Mouse (Mus musculus) midbrain, embryonic 10.5 days (tissue): ENCODE data around the gene Mrpl51. TPM values are rescaled to one million over a fixed set of nuclear protein-coding genes. Genes with fewer than 3 reads are reported as not detected.

ENCODE experiments used
- DNase-seq: peaks from one replicate; pipeline ENCODE4 v3.0.0-alpha.2; 2017; ENCODE audit warnings: low spot score
- H3K27ac ChIP-seq: fragments of 300-500 bp; sonication (generic); replicated peaks from 2 replicates; pipeline ENCODE4 v1.5.1; 2016; ENCODE audit warnings: mild to moderate bottlenecking
- H3K27me3 ChIP-seq: fragments of 300-500 bp; sonication (generic); 2 replicates; pipeline ENCODE4 v1.6.1; 2016; ENCODE audit warnings: low read depth, mild to moderate bottlenecking; ENCODE audit not compliant: poor library complexity, severe bottlenecking
- H3K36me3 ChIP-seq: fragments of 300-500 bp; sonication (generic); 2 replicates; pipeline ENCODE4 v1.6.1; 2016; ENCODE audit warnings: mild to moderate bottlenecking, moderate library complexity
- H3K4me1 ChIP-seq: fragments of 300-500 bp; sonication (generic); 2 replicates; pipeline ENCODE4 v1.6.1; 2016
- H3K4me3 ChIP-seq: fragments of 300-500 bp; sonication (generic); 2 replicates; pipeline ENCODE4 v1.5.1; 2016; ENCODE audit warnings: mild to moderate bottlenecking, moderate library complexity
- H3K9me3 ChIP-seq: fragments of 300-500 bp; sonication (generic); replicated peaks from 2 replicates; pipeline ENCODE4 v1.6.1; 2016; ENCODE audit warnings: mild to moderate bottlenecking
- WGBS: fragments of 180-500 bp; shearing (Covaris S2); methylation state at CpG from one replicate; pipeline ENCODE4 v1.1.7; 2016; 5-methylcytosine and 5-hydroxymethylcytosine counted together
- polyA plus RNA-seq: library from polyadenylated mRNA; unstranded; fragments of >200 nt; fragmentation: Nextera tagmentation; extraction: Ambion mirVana; gene quantifications from 2 replicates; pipeline ENCODE4 v1.2.1, GENCODE M21; 2016

The Mrpl51 gene
- polyA plus RNA-seq, 1 experiment from 2014 or later = 231 TPM

DNA sequence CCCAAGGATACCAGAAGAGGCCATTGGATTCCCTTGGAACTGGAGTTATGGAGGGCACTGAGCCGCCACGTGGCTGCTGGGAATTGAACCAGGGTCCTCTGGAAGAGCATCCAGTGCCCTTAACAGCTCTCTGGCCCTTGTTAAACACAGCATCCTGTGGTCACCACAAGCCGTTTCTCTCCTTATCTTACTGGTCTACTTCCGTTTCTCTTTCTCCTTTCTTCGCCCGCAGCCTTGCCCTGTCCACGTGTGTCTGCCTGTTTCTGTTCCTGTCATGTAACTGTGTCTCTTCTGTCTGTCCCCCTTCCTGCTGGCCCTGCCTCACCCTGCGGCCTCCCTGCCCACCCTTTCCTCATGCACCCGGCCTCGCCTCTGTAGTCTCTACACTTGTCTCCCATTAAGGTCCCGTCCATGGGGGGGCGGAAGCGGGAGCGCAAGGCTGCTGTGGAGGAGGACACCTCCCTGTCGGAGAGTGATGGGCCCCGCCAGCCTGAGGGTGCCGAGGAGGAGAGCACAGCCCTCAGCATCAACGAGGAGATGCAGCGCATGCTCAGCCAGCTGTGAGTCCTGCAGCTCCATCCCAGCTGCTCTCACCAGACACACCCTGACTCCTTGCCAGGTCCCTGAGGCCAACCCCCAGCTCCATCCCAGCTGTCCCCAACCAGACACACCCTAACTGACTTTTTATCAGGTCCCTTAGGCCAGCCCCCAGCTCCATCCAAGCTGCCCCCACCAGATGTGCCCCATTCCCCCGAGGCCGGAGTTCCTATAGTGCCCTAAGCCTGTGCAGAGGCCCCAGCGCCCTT, 39.2 kb upstream of the Mrpl51 start:
- H3K36me3 ChIP-seq = peaks cover 85% of the 10 kb centered on the region
- H3K27me3 ChIP-seq = no peaks in the 10 kb centered on the region
- H3K27ac ChIP-seq = no peak overlapping the region
- H3K4me1 ChIP-seq = peaks cover 46% of the 10 kb centered on the region
- no peaks in the 10 kb centered on the region for H3K9me3 ChIP-seq
- DNase-seq = no peak
- whole genome bisulfite sequencing = 88% methylated on average over 22 of the region's 22 CpGs
- no peak overlapping the region for H3K4me3 ChIP-seq

- no peaks in the 10 kb centered on the region for H3K9me3 ChIP-seq
- no peaks in the 10 kb centered on the region for H3K27me3 ChIP-seq
- peaks cover 89% of the 10 kb centered on the region for H3K36me3 ChIP-seq
- H3K4me3 ChIP-seq = no peak overlapping the region
- 0 out of 2 replicates have a peak overlapping the region, but pooled peaks have one; percentile 19 for H3K27ac ChIP-seq
- no peak for DNase-seq
- 85% methylated on average over 5 of the region's 5 CpGs for WGBS
- H3K4me1 ChIP-seq = peaks cover 46% of the 10 kb centered on the region
Measured at GRCm38 (mm10) chr6:125153018-125153389, 38.6 kb upstream of the Mrpl51 start.

DNA sequence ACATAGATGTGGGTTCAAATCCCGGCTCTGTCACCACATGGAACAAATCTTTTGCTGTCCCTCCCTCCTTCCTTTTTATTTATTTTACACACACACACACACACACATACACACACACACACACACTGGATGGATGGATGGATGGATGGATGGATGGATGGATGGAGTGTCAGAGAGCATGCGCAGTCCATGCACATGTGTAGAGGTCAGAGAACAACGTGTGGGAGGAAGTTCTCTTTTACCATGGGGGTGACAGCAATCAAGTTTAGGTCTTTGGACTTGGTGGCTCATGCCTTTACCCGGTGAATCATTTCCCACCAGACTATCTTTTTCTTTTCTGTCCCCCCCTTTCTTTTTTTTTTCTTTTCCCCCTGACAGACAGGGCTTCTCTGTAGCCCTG, 37.9 kb upstream of the Mrpl51 start:
- Histone ChIP-seq H3K9me3 (no peaks in the 10 kb centered on the region), H3K4me1 (peaks cover 43% of the 10 kb centered on the region), H3K36me3 (peaks cover 88% of the 10 kb centered on the region), H3K4me3 (no peak overlapping the region), H3K27me3 (no peaks in the 10 kb centered on the region), H3K27ac (no peak overlapping the region)
- no peak for DNase-seq
- 88% methylated on average over 4 of the region's 4 CpGs for WGBS

DNA sequence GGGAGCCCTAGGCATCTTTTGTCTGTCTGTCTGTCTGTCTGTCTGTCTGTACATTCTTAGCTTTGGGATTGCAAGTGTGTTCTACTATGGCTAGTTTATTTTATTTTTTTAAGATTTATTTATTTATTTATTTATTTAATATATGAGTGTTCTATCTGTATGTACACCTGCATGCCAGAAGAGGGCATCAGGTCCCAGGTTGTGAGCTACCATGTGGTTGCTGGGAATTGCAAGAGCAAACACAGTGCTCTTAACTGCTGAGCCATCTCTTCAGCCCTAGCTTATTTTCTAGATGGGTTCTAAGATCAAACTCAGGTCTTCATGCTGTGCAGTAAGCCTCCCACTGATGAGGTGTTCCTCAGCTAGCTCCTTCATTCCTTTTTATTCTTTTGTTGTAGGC, 37.1 kb upstream of the Mrpl51 start:
- Histone ChIP-seq H3K27ac (0 out of 2 replicates have a peak overlapping the region, but pooled peaks have one; percentile 7), H3K4me3 (no peak overlapping the region), H3K36me3 (peaks cover 88% of the 10 kb centered on the region), H3K27me3 (no peaks in the 10 kb centered on the region), H3K9me3 (no peaks in the 10 kb centered on the region), H3K4me1 (peaks cover 39% of the 10 kb centered on the region)
- no peak for DNase-seq

- H3K9me3 ChIP-seq = no peaks in the 10 kb centered on the region
- 0 out of 2 replicates have a peak overlapping the region, but pooled peaks have one; percentile 18 for H3K27ac ChIP-seq
- no peaks in the 10 kb centered on the region for H3K27me3 ChIP-seq
- no peak for DNase-seq
- no peak overlapping the region for H3K4me3 ChIP-seq
- H3K36me3 ChIP-seq = peaks cover 90% of the 10 kb centered on the region
- peaks cover 42% of the 10 kb centered on the region for H3K4me1 ChIP-seq
- 95% methylated on average over 8 of the region's 8 CpGs for WGBS
Measured at GRCm38 (mm10) chr6:125155262-125155661, 36.3 kb upstream of the Mrpl51 start.

- no peaks in the 10 kb centered on the region for H3K27me3 ChIP-seq
- peaks cover 90% of the 10 kb centered on the region for H3K36me3 ChIP-seq
- peaks cover 54% of the 10 kb centered on the region for H3K4me1 ChIP-seq
- peak overlapping the region; percentile 80 for H3K27ac ChIP-seq
- no peak for DNase-seq
- peak overlapping the region; percentile 20; the same call in 1 of the 2 replicates for H3K4me3 ChIP-seq
- 87% methylated on average over 3 of the region's 3 CpGs for WGBS
- H3K9me3 ChIP-seq = no peaks in the 10 kb centered on the region
Measured at GRCm38 (mm10) chr6:125156491-125156890, 35.1 kb upstream of the Mrpl51 start.

- H3K27ac ChIP-seq = peak overlapping the region; percentile 80
- H3K27me3 ChIP-seq = no peaks in the 10 kb centered on the region
- WGBS = 30% methylated on average over 7 of the region's 7 CpGs
- peaks cover 56% of the 10 kb centered on the region for H3K4me1 ChIP-seq
- H3K9me3 ChIP-seq = no peaks in the 10 kb centered on the region
- DNase-seq = peak; percentile 80
- H3K36me3 ChIP-seq = peaks cover 89% of the 10 kb centered on the region
- H3K4me3 ChIP-seq = peak overlapping the region; percentile 20; the same call in 1 of the 2 replicates
Measured at GRCm38 (mm10) chr6:125156903-125157614, 34.5 kb upstream of the Mrpl51 start.

- H3K27me3 ChIP-seq = no peaks in the 10 kb centered on the region
- DNase-seq = no peak
- no peak overlapping the region for H3K4me3 ChIP-seq
- H3K36me3 ChIP-seq = peaks cover 88% of the 10 kb centered on the region
- H3K9me3 ChIP-seq = no peaks in the 10 kb centered on the region
- peak overlapping the region; percentile 30; the same call in 1 of the 2 replicates for H3K27ac ChIP-seq
- WGBS = 92% methylated on average over 15 of the region's 15 CpGs
- peaks cover 73% of the 10 kb centered on the region for H3K4me1 ChIP-seq
Measured at GRCm38 (mm10) chr6:125158944-125159492, 32.6 kb upstream of the Mrpl51 start.

DNA sequence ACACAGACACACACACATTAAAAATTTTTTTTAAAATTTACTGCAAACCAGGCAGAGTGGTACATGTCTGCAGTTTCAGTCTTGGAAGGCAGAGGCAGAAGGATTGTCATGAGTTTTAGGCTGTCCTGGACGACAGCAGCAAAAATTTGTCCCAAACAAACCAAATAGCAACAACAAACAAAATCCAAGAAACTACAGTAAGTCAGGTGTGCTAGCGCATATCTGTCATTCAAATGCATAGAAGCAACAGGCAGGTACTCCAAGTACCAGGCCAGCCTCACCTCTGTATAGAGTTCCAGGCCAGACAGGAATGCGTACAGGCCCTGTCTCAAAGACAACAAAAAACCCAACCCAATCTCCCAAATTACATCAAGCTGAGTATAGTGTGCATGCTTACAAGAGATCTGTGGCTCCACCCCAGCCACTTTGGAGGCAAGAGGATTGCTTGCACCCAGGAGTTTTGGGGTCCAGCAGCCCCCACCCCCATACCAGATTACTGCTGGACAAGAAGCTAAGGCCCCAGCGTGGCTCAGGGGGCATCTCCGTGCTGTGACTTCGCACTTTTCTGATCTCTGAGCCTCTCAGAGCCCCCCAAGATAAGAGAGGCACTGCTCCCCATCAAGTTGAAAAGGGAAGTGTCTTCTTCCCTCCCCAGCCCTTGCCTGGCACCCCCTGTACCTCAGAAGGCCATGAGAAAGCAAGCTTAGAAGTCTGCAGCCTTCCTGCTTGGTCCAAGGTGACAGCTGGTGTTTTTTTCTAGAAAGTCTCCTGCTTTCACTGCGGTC, 31.6 kb upstream of the Mrpl51 start:
- peaks cover 92% of the 10 kb centered on the region for H3K36me3 ChIP-seq
- no peaks in the 10 kb centered on the region for H3K27me3 ChIP-seq
- H3K9me3 ChIP-seq = no peaks in the 10 kb centered on the region
- peaks cover 76% of the 10 kb centered on the region for H3K4me1 ChIP-seq
- 87% methylated on average over 7 of the region's 7 CpGs for WGBS
- peak overlapping the region; percentile 29; the same call in 1 of the 2 replicates for H3K4me3 ChIP-seq
- H3K27ac ChIP-seq = peak overlapping the region; percentile 55; the same call in 1 of the 2 replicates
- DNase-seq = no peak

DNA sequence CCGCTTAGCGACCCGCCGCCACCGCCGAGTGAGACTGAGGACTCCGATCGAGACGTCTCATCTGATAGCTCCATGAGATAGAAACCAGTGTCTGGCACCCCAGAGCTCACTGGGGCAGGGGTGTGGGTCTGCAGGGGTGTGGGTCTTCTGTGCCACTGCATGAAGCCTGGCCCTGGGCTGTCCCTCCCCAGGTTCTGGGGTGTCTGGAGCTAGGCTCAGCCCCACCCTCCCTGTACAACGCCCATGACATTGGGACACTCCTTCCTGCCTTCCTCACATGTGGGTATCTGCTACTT, 31.1 kb upstream of the Mrpl51 start:
- no peak for DNase-seq
- Histone ChIP-seq H3K27ac (peak overlapping the region; percentile 55), H3K36me3 (peaks cover 88% of the 10 kb centered on the region), H3K27me3 (no peaks in the 10 kb centered on the region), H3K9me3 (no peaks in the 10 kb centered on the region), H3K4me3 (peak overlapping the region; percentile 29; the same call in 1 of the 2 replicates), H3K4me1 (peaks cover 71% of the 10 kb centered on the region)
- WGBS = 69% methylated on average over 10 of the region's 10 CpGs

GRCm38 (mm10) chr6:125160854-125161760, 30.5 kb upstream of the Mrpl51 start:
- no peaks in the 10 kb centered on the region for H3K27me3 ChIP-seq
- peaks cover 82% of the 10 kb centered on the region for H3K36me3 ChIP-seq
- WGBS = 16% methylated on average over 22 of the region's 22 CpGs
- H3K4me3 ChIP-seq = peak overlapping the region; percentile 29
- no peaks in the 10 kb centered on the region for H3K9me3 ChIP-seq
- peaks cover 69% of the 10 kb centered on the region for H3K4me1 ChIP-seq
- DNase-seq = peak; percentile 68
- peak overlapping the region; percentile 55 for H3K27ac ChIP-seq
